Mouse (Mus musculus) CH12.LX (cell line): ENCODE data around the gene Smim22. TPM values are rescaled to one million over a fixed set of nuclear protein-coding genes. Genes with fewer than 3 reads are reported as not detected.

Experiments used
- polyA plus RNA-seq: library from polyadenylated mRNA; unstranded; fragments of >175 nt; gene quantifications from 2 replicates; pipeline ENCODE4 v1.2.1, GENCODE M21; 2012; ENCODE audit warnings: low read depth; ENCODE audit not compliant: insufficient read length
- total RNA-seq, 2 experiments: library from RNA; depleted of rRNA; stranded (reverse); fragments of 300-350 nt in 1 of 2; fragments of >200 nt in 1 of 2; gene quantifications; 2 replicates each; pipeline ENCODE4 v1.2.3; 2012 to 2014

Gene Smim22
- total and polyA plus RNA-seq, 3 experiments: not detected

Other genes with a start within 250 kb of the Smim22 start
- 28.0 and 28.7 TPM in 2 replicates for gene Cdip1, start 217.0 kb upstream of the Smim22 start, total RNA-seq (2012; rRNA removed)
- gene Cdip1, start 217.0 kb upstream of the Smim22 start, total RNA-seq (2014; rRNA removed): 20.0 and 22.3 TPM in 2 replicates
- gene Cdip1, start 217.0 kb upstream of the Smim22 start, polyA plus RNA-seq: 18.5 and 22.2 TPM in 2 replicates
- 0.04 and 0.13 TPM in 2 replicates for gene 4930562C15Rik, start 171.9 kb upstream of the Smim22 start, total RNA-seq (2012; rRNA removed)
- gene 4930562C15Rik, start 171.9 kb upstream of the Smim22 start, total RNA-seq (2014; rRNA removed): 0.11 and 0.20 TPM in 2 replicates
- gene 4930562C15Rik, start 171.9 kb upstream of the Smim22 start, polyA plus RNA-seq: 0.59 and 0.80 TPM in 2 replicates
- gene Ubald1, start 127.0 kb upstream of the Smim22 start, total RNA-seq (2012; rRNA removed): 11.6 and 12.9 TPM in 2 replicates
- gene Ubald1, start 127.0 kb upstream of the Smim22 start, total RNA-seq (2014; rRNA removed): 7.2 and 9.6 TPM in 2 replicates
- gene Ubald1, start 127.0 kb upstream of the Smim22 start, polyA plus RNA-seq: 48.7 and 53.7 TPM in 2 replicates
- gene Mgrn1, start 121.0 kb upstream of the Smim22 start, total RNA-seq (2012; rRNA removed): 14.1 and 16.9 TPM in 2 replicates
- 9.0 and 11.7 TPM in 2 replicates for gene Mgrn1, start 121.0 kb upstream of the Smim22 start, total RNA-seq (2014; rRNA removed)
- 12.9 and 15.5 TPM in 2 replicates for gene Mgrn1, start 121.0 kb upstream of the Smim22 start, polyA plus RNA-seq
- 65.7 and 66.1 TPM in 2 replicates for gene Nudt16l1, start 68.5 kb upstream of the Smim22 start, total RNA-seq (2012; rRNA removed)
- gene Nudt16l1, start 68.5 kb upstream of the Smim22 start, total RNA-seq (2014; rRNA removed): 32.8 and 36.3 TPM in 2 replicates
- 94.9 and 101 TPM in 2 replicates for gene Nudt16l1, start 68.5 kb upstream of the Smim22 start, polyA plus RNA-seq
- 24.4 and 34.0 TPM in 2 replicates for gene Anks3, start 43.1 kb upstream of the Smim22 start, total RNA-seq (2012; rRNA removed)
- 17.0 and 17.4 TPM in 2 replicates for gene Anks3, start 43.1 kb upstream of the Smim22 start, total RNA-seq (2014; rRNA removed)
- gene Anks3, start 43.1 kb upstream of the Smim22 start, polyA plus RNA-seq: 33.5 and 34.9 TPM in 2 replicates
- gene Sept12, start 9.4 kb upstream of the Smim22 start, total RNA-seq (2012; rRNA removed): not detected in 2 replicates
- gene Sept12, start 9.4 kb upstream of the Smim22 start, total RNA-seq (2014; rRNA removed): 0.13 TPM in 1 of 2 replicates, not detected in the other
- not detected in 2 replicates for gene Sept12, start 9.4 kb upstream of the Smim22 start, polyA plus RNA-seq
- gene Rogdi, start 6.3 kb downstream of the Smim22 start, total RNA-seq (2012; rRNA removed): 27.7 and 33.4 TPM in 2 replicates
- gene Rogdi, start 6.3 kb downstream of the Smim22 start, total RNA-seq (2014; rRNA removed): 21.5 and 25.1 TPM in 2 replicates
- 121 and 130 TPM in 2 replicates for gene Rogdi, start 6.3 kb downstream of the Smim22 start, polyA plus RNA-seq
- 90.6 and 103 TPM in 2 replicates for gene Glyr1, start 42.6 kb downstream of the Smim22 start, total RNA-seq (2012; rRNA removed)
- gene Glyr1, start 42.6 kb downstream of the Smim22 start, total RNA-seq (2014; rRNA removed): 130 and 134 TPM in 2 replicates
- 125 and 132 TPM in 2 replicates for gene Glyr1, start 42.6 kb downstream of the Smim22 start, polyA plus RNA-seq
- 31.0 and 33.2 TPM in 2 replicates for gene Ubn1, start 42.8 kb downstream of the Smim22 start, total RNA-seq (2012; rRNA removed)
- gene Ubn1, start 42.8 kb downstream of the Smim22 start, total RNA-seq (2014; rRNA removed): 14.3 and 17.4 TPM in 2 replicates
- 30.4 and 32.5 TPM in 2 replicates for gene Ubn1, start 42.8 kb downstream of the Smim22 start, polyA plus RNA-seq
- gene Ppl, start 125.1 kb downstream of the Smim22 start, total RNA-seq (2012; rRNA removed): 0.25 TPM in 2 replicates
- not detected in 2 replicates for gene Ppl, start 125.1 kb downstream of the Smim22 start, total RNA-seq (2014; rRNA removed)
- 0.04 and 0.10 TPM in 2 replicates for gene Ppl, start 125.1 kb downstream of the Smim22 start, polyA plus RNA-seq
- 0.13 TPM in 2 replicates for gene Sec14l5, start 139.8 kb downstream of the Smim22 start, total RNA-seq (2012; rRNA removed)
- 0.05 TPM in 1 of 2 replicates, not detected in the other for gene Sec14l5, start 139.8 kb downstream of the Smim22 start, total RNA-seq (2014; rRNA removed)
- not detected in 2 replicates for gene Sec14l5, start 139.8 kb downstream of the Smim22 start, polyA plus RNA-seq
- gene Nagpa, start 196.7 kb downstream of the Smim22 start, total RNA-seq (2012; rRNA removed): 50.2 and 65.3 TPM in 2 replicates
- gene Nagpa, start 196.7 kb downstream of the Smim22 start, total RNA-seq (2014; rRNA removed): 39.9 and 41.9 TPM in 2 replicates
- 79.0 and 80.6 TPM in 2 replicates for gene Nagpa, start 196.7 kb downstream of the Smim22 start, polyA plus RNA-seq
- gene AU021092, start 215.0 kb downstream of the Smim22 start, total RNA-seq (2012; rRNA removed): not detected in 2 replicates
- gene AU021092, start 215.0 kb downstream of the Smim22 start, total RNA-seq (2014; rRNA removed): not detected in 2 replicates
- gene AU021092, start 215.0 kb downstream of the Smim22 start, polyA plus RNA-seq: not detected in 2 replicates
- 65.7 and 72.8 TPM in 2 replicates for gene Alg1, start 226.3 kb downstream of the Smim22 start, total RNA-seq (2012; rRNA removed)
- gene Alg1, start 226.3 kb downstream of the Smim22 start, total RNA-seq (2014; rRNA removed): 53.4 and 55.7 TPM in 2 replicates
- gene Alg1, start 226.3 kb downstream of the Smim22 start, polyA plus RNA-seq: 52.9 and 63.5 TPM in 2 replicates
- 38.5 and 39.5 TPM in 2 replicates for gene Eef2kmt, start 248.7 kb downstream of the Smim22 start, total RNA-seq (2012; rRNA removed)
- gene Eef2kmt, start 248.7 kb downstream of the Smim22 start, total RNA-seq (2014; rRNA removed): 35.8 and 39.8 TPM in 2 replicates
- gene Eef2kmt, start 248.7 kb downstream of the Smim22 start, polyA plus RNA-seq: 38.3 and 41.6 TPM in 2 replicates